Mouse (Mus musculus) thymus, adult 2 months (tissue): ENCODE data around the gene Nell1. TPM values are rescaled to one million over a fixed set of nuclear protein-coding genes. Genes with fewer than 3 reads are reported as not detected.

ENCODE experiments used
- DNase-seq: peaks from one replicate; pipeline ENCODE4 v3.0.0; 2021
- H3K27ac ChIP-seq: fragments of 200-500 bp; 2 replicates; pipeline ENCODE4 v1.5.1; 2012; ENCODE audit warnings: low read length, control low read depth; ENCODE audit not compliant: control insufficient read depth, insufficient read depth
- H3K27me3 ChIP-seq: fragments of 200-500 bp; 2 replicates; pipeline ENCODE4 v1.6.1; 2012; ENCODE audit warnings: mild to moderate bottlenecking, low read length, moderate library complexity, mixed read lengths; ENCODE audit not compliant: control insufficient read depth, insufficient read depth
- H3K36me3 ChIP-seq: fragments of 200-500 bp; 2 replicates; pipeline ENCODE4 v1.6.1; 2012; ENCODE audit warnings: mild to moderate bottlenecking, low read length, moderate library complexity; ENCODE audit not compliant: control insufficient read depth, insufficient read depth
- H3K4me1 ChIP-seq: fragments of 200-500 bp; replicated peaks from 2 replicates; pipeline ENCODE4 v1.6.1; 2012; ENCODE audit warnings: low read length; ENCODE audit not compliant: control insufficient read depth, insufficient read depth
- H3K4me3 ChIP-seq: fragments of 200-500 bp; 2 replicates; pipeline ENCODE4 v1.5.1; 2012; ENCODE audit warnings: mild to moderate bottlenecking, low read length, control low read depth, moderate library complexity; ENCODE audit not compliant: control insufficient read depth, insufficient read depth
- CTCF ChIP-seq: fragments of 200-500 bp; IDR thresholded peaks from 2 replicates; pipeline ENCODE4 v1.5.1; 2012; ENCODE audit warnings: mild to moderate bottlenecking, control low read depth, low read length, moderate library complexity, borderline replicate concordance; ENCODE audit not compliant: control insufficient read depth, poor library complexity, insufficient read depth; ENCODE audit errors: extremely low read depth
- POLR2A ChIP-seq: fragments of 200-500 bp; IDR thresholded peaks from 2 replicates; pipeline ENCODE4 v1.6.1; 2012; ENCODE audit warnings: mild to moderate bottlenecking, low read length, control low read depth, moderate library complexity; ENCODE audit not compliant: control insufficient read depth, poor library complexity, insufficient read depth; ENCODE audit errors: extremely low read depth
- WGBS: fragments of 180-500 bp; shearing (Covaris S2); methylation state at CpG from one replicate; pipeline ENCODE4 v1.1.7; 2018; 5-methylcytosine and 5-hydroxymethylcytosine counted together
- polyA plus RNA-seq: library from polyadenylated mRNA; depleted of rRNA; stranded (reverse); fragments of >200 nt; gene quantifications from 2 replicates; pipeline ENCODE4 v1.2.3, GENCODE M21; 2012

The Nell1 gene
- polyA plus RNA-seq, 1 experiment: 0.07 TPM

DNA sequence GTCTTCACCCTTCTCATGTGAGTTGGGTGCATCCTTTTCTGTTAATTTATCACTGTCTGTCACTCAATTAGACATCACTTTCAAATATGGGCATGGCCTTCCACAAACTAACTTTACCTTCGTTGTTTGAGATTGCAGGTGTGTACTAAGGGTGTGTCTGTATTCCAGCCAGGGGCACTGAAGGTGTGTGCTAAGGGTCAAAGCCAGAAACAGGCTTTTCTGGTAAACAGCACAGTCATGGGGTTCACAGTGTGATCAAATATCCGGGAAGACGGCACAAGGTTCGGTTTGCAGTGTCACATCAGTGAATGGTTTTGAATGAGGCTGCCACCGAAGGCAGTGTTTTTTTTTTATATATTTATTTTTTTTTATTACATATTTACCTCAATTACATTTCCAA is 455.1 kb downstream of the Nell1 start:
- 79% methylated on average over 5 of the region's 5 CpGs for whole genome bisulfite sequencing

DNA sequence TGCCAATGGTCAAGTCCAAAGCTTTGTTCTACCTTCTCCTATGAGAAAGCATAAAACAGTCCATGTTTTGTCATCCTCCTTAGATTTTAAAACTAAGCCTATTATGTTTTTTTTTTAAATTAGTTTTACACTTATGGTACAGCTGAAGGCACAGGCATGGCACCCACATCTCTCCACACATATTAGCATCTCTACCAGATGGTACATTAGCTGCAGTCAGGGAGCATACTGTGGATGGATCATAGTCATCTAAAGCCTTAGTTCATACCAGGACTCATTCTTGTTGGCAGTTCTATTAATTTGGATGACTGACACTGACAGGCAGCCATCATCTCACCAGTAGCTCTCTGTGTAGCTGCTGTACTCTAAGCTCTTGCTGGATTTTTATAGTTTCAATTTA is 466.6 kb downstream of the Nell1 start:
- no peak for TF ChIP-seq POLR2A
- no peak for TF ChIP-seq CTCF
- H3K36me3 ChIP-seq: no peaks in the 10 kb centered on the region
- no peaks in the 10 kb centered on the region for H3K4me1 ChIP-seq
- no peak overlapping the region for H3K4me3 ChIP-seq
- no peaks in the 10 kb centered on the region for H3K27me3 ChIP-seq
- H3K27ac ChIP-seq: no peak overlapping the region
- DNase-seq: no peak

More for the DNA sequence above, 455.1 kb downstream of the Nell1 start:
- no peak for DNase-seq
- H3K4me1 ChIP-seq: no peaks in the 10 kb centered on the region
- H3K4me3 ChIP-seq: no peak overlapping the region
- TF ChIP-seq POLR2A: no peak
- no peak for TF ChIP-seq CTCF
- H3K27me3 ChIP-seq: no peaks in the 10 kb centered on the region
- H3K36me3 ChIP-seq: no peaks in the 10 kb centered on the region
- no peak overlapping the region for H3K27ac ChIP-seq

DNA sequence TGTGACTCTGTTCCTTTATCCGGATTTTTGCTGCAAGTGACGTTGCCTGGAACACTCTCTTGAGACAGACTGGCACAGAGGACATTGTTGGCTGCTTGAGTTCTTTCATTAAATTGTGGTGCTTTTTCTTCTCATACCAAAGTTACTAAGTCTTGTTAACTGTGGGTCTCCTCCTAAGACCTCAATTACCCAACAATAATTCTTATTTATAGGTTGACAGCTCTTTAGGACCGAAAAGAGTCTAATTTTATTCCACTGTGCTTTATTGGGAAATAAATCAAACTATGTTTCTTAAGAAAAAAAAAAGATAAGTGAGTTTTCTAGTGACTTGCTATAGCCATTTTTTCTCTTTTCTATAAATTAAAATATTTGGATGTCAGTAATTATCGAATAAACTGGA is 472.7 kb downstream of the Nell1 start:
- no peak for DNase-seq
- TF ChIP-seq POLR2A: no peak
- no peak for TF ChIP-seq CTCF
- Histone ChIP-seq H3K4me3 (no peak overlapping the region), H3K4me1 (no peaks in the 10 kb centered on the region), H3K27ac (no peak overlapping the region), H3K36me3 (no peaks in the 10 kb centered on the region), H3K27me3 (no peaks in the 10 kb centered on the region)
- WGBS: 90% methylated on average over 4 of the region's 4 CpGs

DNA sequence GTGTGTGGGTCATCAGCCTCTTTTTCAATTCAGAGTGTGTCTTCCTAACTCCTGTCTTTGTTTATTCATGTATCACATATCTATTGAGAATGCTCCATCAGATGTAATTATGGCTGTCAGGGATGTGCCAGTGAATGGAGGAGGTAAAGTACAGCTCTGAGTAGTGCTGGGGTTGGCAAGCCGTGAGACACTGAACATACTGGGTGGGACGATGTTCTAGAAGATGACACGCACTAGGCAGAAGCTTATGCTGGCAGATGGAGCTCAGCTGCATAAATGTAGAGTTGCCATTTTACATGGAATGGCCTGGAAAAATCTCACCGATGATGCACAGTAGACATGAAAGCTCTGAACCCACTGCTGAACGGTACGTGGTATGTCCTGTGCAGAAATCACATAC is 493.1 kb downstream of the Nell1 start:
- Histone ChIP-seq H3K4me3 (no peak overlapping the region), H3K27me3 (no peaks in the 10 kb centered on the region), H3K27ac (no peak overlapping the region), H3K4me1 (no peaks in the 10 kb centered on the region), H3K36me3 (no peaks in the 10 kb centered on the region)
- 97% methylated on average over 6 of the region's 6 CpGs for WGBS
- DNase-seq: no peak
- no peak for TF ChIP-seq CTCF
- TF ChIP-seq POLR2A: no peak

DNA sequence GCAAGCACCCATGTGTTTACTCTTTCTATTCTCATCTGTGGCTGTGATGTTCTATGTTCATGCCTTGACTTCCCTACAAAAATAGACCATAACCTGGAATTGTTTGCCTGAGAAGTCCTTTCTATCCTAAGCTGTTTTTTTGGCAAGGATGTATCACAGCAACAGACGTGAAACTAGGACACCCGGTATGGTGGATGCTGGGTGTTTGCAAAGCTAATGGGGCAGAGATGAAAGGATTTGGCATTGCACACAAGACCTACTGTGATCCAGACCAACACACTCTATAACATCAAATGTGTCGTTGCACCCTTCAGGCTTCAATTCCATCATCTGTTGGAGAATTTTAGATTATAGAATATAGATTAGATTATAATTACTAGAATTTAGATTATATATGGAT is 495.9 kb downstream of the Nell1 start:
- Histone ChIP-seq H3K27me3 (no peaks in the 10 kb centered on the region), H3K4me3 (no peak overlapping the region), H3K4me1 (no peaks in the 10 kb centered on the region), H3K36me3 (no peaks in the 10 kb centered on the region), H3K27ac (no peak overlapping the region)
- TF ChIP-seq CTCF (no peak), POLR2A (no peak)
- DNase-seq: no peak
- 88% methylated on average over 3 of the region's 3 CpGs for WGBS

DNA sequence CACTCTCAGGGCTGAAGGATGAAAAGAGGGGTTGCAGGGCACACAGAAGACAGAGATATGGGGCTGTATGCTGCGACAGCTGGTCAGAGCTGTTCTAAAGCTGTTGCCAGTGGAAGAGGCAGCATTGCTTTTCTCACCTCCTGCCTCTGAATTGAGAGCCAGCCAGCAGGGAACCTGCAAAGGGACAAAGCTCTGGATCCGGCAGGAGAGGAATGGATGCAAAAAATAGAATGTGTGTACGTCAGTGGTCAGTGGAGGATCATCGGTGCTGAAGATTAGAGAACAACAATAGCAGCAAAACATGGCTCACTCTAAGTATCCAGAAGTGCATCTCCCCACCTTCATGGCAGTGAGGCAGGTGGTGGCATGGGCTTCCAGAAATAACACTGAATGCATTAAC is 507.3 kb downstream of the Nell1 start:
- 83% methylated on average over 4 of the region's 4 CpGs for WGBS
- H3K4me1 ChIP-seq: no peaks in the 10 kb centered on the region
- TF ChIP-seq CTCF (no peak), POLR2A (no peak)

DNA sequence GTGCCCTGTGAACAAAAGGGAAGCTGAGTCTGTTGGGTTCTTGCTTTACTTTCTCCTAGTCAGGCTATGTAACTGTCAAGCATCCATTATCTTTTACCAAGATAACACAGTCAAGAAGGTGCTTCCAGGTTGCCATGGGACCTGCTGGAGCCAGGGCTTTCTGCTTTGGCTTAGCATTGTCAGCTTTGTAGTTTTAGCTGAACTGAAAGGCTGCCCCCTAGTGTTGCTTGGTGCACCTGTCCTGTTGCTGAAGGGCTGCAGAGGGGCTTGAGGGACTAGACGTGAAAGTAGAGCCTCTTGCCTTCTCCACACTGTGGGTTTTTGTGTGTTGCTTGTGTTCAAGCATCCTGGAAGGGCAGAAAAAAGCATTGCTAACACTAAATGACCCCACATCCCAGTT is 510.6 kb downstream of the Nell1 start:
- H3K4me3 ChIP-seq: no peak overlapping the region
- no peak for DNase-seq
- WGBS: 14% methylated on average over 1 of the region's 1 CpGs
- H3K4me1 ChIP-seq: no peaks in the 10 kb centered on the region
- no peaks in the 10 kb centered on the region for H3K27me3 ChIP-seq
- TF ChIP-seq POLR2A: no peak
- no peak for TF ChIP-seq CTCF
- no peaks in the 10 kb centered on the region for H3K36me3 ChIP-seq
- H3K27ac ChIP-seq: no peak overlapping the region

More for the DNA sequence above, 507.3 kb downstream of the Nell1 start:
- DNase-seq: no peak
- H3K27ac ChIP-seq: no peak overlapping the region
- no peaks in the 10 kb centered on the region for H3K36me3 ChIP-seq
- no peaks in the 10 kb centered on the region for H3K27me3 ChIP-seq
- no peak overlapping the region for H3K4me3 ChIP-seq
